Mouse (Mus musculus) limb, embryonic 11.5 days (tissue): Measurements from ENCODE around the gene Sema6d. TPM values are rescaled to one million over a fixed set of nuclear protein-coding genes. Genes with fewer than 3 reads are reported as not detected.

ENCODE experiments used
- ATAC-seq: fragments of 200-750 bp; cut with Nextera tagmentation; 2 replicates; pipeline ENCODE4 v1.8.0; 2017; ENCODE audit warnings: low read depth; ENCODE audit not compliant: insufficient number of reproducible peaks, low FRiP score, low TSS enrichment
- DNase-seq: peaks from one replicate; pipeline ENCODE4 v3.0.0-alpha.2; 2015; ENCODE audit warnings: low spot score
- H3K27ac ChIP-seq: fragments of 300-500 bp; sonication (generic); replicated peaks from 2 replicates; pipeline ENCODE4 v1.5.1; 2014; ENCODE audit warnings: low read depth, mild to moderate bottlenecking, low read length
- H3K27me3 ChIP-seq: fragments of 300-500 bp; sonication (generic); 2 replicates; pipeline ENCODE4 v1.6.1; 2014; ENCODE audit warnings: mild to moderate bottlenecking, low read length, mixed read lengths; ENCODE audit not compliant: control insufficient read depth, insufficient read depth
- H3K36me3 ChIP-seq: fragments of 300-500 bp; sonication (generic); 2 replicates; pipeline ENCODE4 v1.6.1; 2014; ENCODE audit warnings: mild to moderate bottlenecking, low read length, moderate library complexity, mixed read lengths; ENCODE audit not compliant: control insufficient read depth, insufficient read depth
- H3K4me1 ChIP-seq: fragments of 300-500 bp; sonication (generic); 2 replicates; pipeline ENCODE4 v1.6.1; 2014; ENCODE audit warnings: low read length, mixed read lengths; ENCODE audit not compliant: control insufficient read depth, insufficient read depth
- H3K4me2 ChIP-seq: fragments of 300-500 bp; sonication (generic); 2 replicates; pipeline ENCODE4 v1.6.1; 2014; ENCODE audit warnings: low read depth, mild to moderate bottlenecking, moderate library complexity; ENCODE audit not compliant: severe bottlenecking
- H3K4me3 ChIP-seq: fragments of 300-500 bp; sonication (generic); 2 replicates; pipeline ENCODE4 v1.5.1; 2014; ENCODE audit warnings: low read depth, low read length
- H3K9ac ChIP-seq: fragments of 300-500 bp; sonication (generic); 2 replicates; pipeline ENCODE4 v1.6.1; 2014; ENCODE audit warnings: mild to moderate bottlenecking, low read length
- H3K9me3 ChIP-seq: fragments of 300-500 bp; sonication (generic); 2 replicates; pipeline ENCODE4 v1.6.1; 2016; ENCODE audit warnings: low read length; ENCODE audit not compliant: control insufficient read depth
- WGBS: fragments of 180-500 bp; shearing (Covaris S2); extraction: QIAGEN DNeasy Blood & Tissue Kit; methylation state at CpG from one replicate; pipeline ENCODE4 v1.1.7; 2014; 5-methylcytosine and 5-hydroxymethylcytosine counted together
- polyA plus RNA-seq: library from polyadenylated mRNA; unstranded; fragments of >200 nt; fragmentation: Nextera tagmentation; extraction: Ambion mirVana; gene quantifications from 2 replicates; pipeline ENCODE4 v1.2.1, GENCODE M21; 2014

The Sema6d gene
- polyA plus RNA-seq, 1 experiment from 2014 or later, result 6.2 TPM

DNA sequence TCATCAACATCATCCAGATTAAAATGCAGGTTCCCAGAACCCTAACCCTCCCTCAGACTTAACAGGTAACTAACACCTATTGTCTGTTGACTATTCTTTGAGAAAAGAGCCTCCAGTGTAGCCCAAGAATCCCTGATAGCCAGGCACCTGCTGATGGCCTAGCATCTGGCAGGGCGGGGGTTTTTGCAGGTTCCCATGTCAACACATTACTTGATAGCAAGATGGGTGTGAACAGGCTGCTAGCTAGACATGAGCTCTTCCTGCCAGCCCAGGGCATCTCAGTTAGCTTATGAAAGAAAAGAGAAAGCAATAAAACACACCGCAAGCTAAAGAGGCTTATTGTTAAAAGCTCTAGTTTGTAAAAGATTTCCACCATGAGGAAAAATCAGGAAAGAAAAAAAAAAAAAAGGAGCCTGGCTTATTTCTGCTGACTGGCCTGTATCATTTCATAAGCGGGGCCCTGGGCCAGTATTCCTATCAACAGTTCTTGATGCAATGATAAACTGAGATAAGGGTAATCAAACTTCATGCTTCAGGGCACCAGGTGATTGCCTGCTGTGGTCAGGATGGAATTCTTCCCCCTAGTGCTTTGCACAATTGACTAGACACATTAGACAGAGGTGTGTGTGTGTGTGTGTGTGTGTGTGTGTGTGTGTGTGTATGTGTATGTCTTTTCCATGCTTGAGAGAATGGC lies 528.9 kb downstream of the Sema6d start:
- Histone ChIP-seq H3K9me3 (no peaks in the 10 kb centered on the region), H3K9ac (no peak overlapping the region), H3K4me3 (no peak overlapping the region), H3K27ac (no peak overlapping the region), H3K36me3 (no peaks in the 10 kb centered on the region), H3K4me1 (no peaks in the 10 kb centered on the region), H3K4me2 (no peak overlapping the region), H3K27me3 (no peaks in the 10 kb centered on the region)
- ATAC-seq (no peak), DNase-seq (no peak)
- WGBS, result 79% methylated on average over 3 of the region's 3 CpGs

GRCm38 (mm10) chr2:124620470-124620869 lies 530.7 kb downstream of the Sema6d start:
- WGBS, result 48% methylated on average over 6 of the region's 6 CpGs
- H3K36me3 ChIP-seq, result no peaks in the 10 kb centered on the region
- H3K4me1 ChIP-seq, result no peaks in the 10 kb centered on the region
- no peak overlapping the region for H3K4me2 ChIP-seq
- ATAC-seq (no peak), DNase-seq (no peak)
- no peak overlapping the region for H3K9ac ChIP-seq
- no peak overlapping the region for H3K27ac ChIP-seq
- H3K9me3 ChIP-seq, result no peaks in the 10 kb centered on the region
- no peak overlapping the region for H3K4me3 ChIP-seq
- no peaks in the 10 kb centered on the region for H3K27me3 ChIP-seq

DNA sequence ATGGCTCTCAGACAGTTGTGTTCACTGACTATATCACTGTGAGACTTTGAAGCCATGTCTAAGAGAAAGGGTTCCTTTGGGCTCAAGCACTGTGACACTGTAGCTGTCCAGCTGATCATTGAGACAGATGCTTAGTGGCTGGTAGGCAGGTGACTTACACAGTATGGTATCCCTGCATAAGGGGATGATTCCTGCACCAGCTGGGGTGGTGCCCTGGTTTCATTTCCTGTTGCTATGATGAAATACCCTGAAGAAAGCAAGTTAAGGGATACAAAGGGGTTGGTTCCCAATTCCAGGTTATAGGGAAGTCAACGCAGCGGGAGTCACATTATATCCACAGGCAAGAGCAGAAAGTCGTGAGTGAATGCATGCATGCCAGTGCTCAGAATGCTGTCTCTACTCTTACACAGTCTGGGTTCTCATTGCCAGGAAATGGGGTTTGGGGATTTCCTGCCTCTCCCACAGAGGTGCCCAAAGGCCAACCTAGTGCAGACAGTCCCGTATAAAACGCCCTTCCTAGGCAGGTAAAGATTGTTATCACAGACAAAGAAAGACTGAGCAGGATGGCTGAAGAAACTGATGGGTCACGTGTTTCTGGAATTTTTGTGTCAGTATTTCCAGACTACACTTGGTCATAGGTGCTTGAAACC lies 532.3 kb downstream of the Sema6d start:
- H3K9me3 ChIP-seq, result no peaks in the 10 kb centered on the region
- no peaks in the 10 kb centered on the region for H3K4me1 ChIP-seq
- H3K36me3 ChIP-seq, result no peaks in the 10 kb centered on the region
- no peak overlapping the region for H3K4me2 ChIP-seq
- no peak for DNase-seq
- no peaks in the 10 kb centered on the region for H3K27me3 ChIP-seq
- H3K9ac ChIP-seq, result no peak overlapping the region
- ATAC-seq, result no peak
- no peak overlapping the region for H3K27ac ChIP-seq
- 91% methylated on average over 6 of the region's 6 CpGs for WGBS
- no peak overlapping the region for H3K4me3 ChIP-seq

DNA sequence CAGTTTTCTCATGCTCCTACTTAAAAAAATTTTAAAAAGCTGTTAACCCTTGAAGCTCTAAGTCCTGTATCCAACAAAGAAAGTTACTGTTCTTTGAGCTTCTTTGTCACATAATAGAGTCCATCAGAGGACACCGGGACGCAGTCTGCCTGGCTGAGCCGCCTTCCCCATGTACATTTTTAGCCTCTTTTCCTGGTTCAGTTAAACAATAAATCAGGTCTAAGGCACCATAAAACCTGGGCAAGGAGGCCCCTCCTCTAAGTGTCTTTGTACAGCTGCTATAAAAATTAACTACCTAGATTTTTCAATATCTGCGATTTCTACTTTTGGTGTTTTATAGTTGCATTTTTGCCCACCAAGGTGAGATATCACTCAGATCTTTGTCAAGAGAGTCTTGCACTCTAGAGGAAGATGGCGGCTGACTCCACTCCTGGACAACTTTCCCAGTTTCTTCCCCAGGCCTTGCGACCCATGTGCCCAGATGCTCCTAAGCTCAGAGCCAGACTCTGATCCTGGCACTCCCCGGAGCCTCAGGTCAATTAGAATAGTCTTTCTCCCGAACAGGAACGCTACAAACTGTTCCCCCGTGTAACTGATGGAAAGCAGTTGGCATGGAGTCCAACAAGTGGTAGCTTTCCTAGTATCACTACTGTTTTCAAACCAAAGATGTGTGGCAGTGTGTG lies 534.6 kb downstream of the Sema6d start:
- ATAC-seq, result no peak
- 77% methylated on average over 10 of the region's 10 CpGs for WGBS
- no peaks in the 10 kb centered on the region for H3K27me3 ChIP-seq
- no peak for DNase-seq
- no peaks in the 10 kb centered on the region for H3K9me3 ChIP-seq
- H3K9ac ChIP-seq, result no peak overlapping the region
- H3K4me1 ChIP-seq, result no peaks in the 10 kb centered on the region
- H3K27ac ChIP-seq, result no peak overlapping the region
- no peaks in the 10 kb centered on the region for H3K36me3 ChIP-seq
- H3K4me3 ChIP-seq, result no peak overlapping the region
- H3K4me2 ChIP-seq, result no peak overlapping the region

DNA sequence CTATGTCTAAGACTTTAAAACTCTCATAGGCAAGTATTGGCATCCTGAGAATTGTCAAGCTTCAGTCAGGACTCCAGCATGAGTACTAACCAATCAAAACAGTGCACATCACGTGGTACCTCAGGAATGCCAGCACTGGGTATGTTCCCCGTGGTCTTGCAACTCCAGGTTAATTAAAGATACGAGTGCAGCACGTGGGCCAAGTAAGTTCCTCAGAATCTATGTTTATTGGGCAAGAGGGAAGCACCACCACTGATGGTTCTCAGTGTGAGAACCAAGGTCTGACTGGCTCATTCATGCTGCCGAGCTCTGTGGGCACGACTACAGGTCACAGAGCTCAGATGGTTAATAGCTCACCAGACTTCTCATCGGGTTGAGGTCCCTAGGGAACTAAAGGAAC lies 536.7 kb downstream of the Sema6d start:
- Histone ChIP-seq H3K4me3 (no peak overlapping the region), H3K4me2 (no peak overlapping the region), H3K36me3 (no peaks in the 10 kb centered on the region), H3K27ac (no peak overlapping the region), H3K27me3 (no peaks in the 10 kb centered on the region), H3K9ac (no peak overlapping the region), H3K4me1 (no peaks in the 10 kb centered on the region), H3K9me3 (no peaks in the 10 kb centered on the region)
- WGBS, result 76% methylated on average over 7 of the region's 7 CpGs
- ATAC-seq, result no peak
- DNase-seq, result no peak

GRCm38 (mm10) chr2:124627664-124628063 lies 537.9 kb downstream of the Sema6d start:
- DNase-seq (no peak), ATAC-seq (no peak)
- 77% methylated on average over 5 of the region's 5 CpGs for WGBS

DNA sequence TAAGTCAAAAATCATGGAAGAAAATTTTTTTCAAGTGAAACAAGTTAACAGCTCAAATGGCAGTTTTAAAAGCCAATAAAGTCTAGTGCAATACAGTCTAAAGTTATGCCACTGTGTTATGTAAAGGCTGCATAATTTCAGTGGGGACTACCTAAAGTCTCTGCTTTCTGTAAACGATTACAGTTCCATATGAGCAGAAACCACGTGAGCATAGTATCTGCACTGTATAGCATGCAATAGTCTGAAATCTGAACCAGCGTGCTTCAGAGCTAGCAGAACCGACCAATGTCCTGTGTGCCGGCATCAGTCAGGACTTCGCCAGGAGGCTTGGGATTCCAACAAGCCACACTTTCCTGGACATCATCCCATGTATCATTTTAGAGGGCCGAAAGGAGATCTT lies 538.9 kb downstream of the Sema6d start:
- WGBS, result 87% methylated on average over 7 of the region's 7 CpGs
- no peak overlapping the region for H3K4me2 ChIP-seq
- H3K36me3 ChIP-seq, result no peaks in the 10 kb centered on the region
- no peak overlapping the region for H3K4me3 ChIP-seq
- H3K4me1 ChIP-seq, result no peaks in the 10 kb centered on the region
- DNase-seq (no peak), ATAC-seq (no peak)
- H3K27ac ChIP-seq, result no peak overlapping the region
- no peak overlapping the region for H3K9ac ChIP-seq
- no peaks in the 10 kb centered on the region for H3K27me3 ChIP-seq
- no peaks in the 10 kb centered on the region for H3K9me3 ChIP-seq

More at GRCm38 (mm10) chr2:124627664-124628063, 537.9 kb downstream of the Sema6d start:
- Histone ChIP-seq H3K27me3 (no peaks in the 10 kb centered on the region), H3K27ac (no peak overlapping the region), H3K4me1 (no peaks in the 10 kb centered on the region), H3K9me3 (no peaks in the 10 kb centered on the region), H3K4me2 (no peak overlapping the region), H3K4me3 (no peak overlapping the region), H3K9ac (no peak overlapping the region), H3K36me3 (no peaks in the 10 kb centered on the region)

- Histone ChIP-seq H3K9me3 (no peaks in the 10 kb centered on the region), H3K4me3 (no peak overlapping the region), H3K4me2 (no peak overlapping the region), H3K4me1 (no peaks in the 10 kb centered on the region), H3K36me3 (no peaks in the 10 kb centered on the region), H3K9ac (no peak overlapping the region), H3K27ac (no peak overlapping the region), H3K27me3 (no peaks in the 10 kb centered on the region)
- DNase-seq (no peak), ATAC-seq (no peak)
- 80% methylated on average over 7 of the region's 7 CpGs for WGBS
Measured at GRCm38 (mm10) chr2:124634400-124634998, 544.7 kb downstream of the Sema6d start.
